Mouse (Mus musculus) mouse embryonic stem cell (cell line): ENCODE measurements around the gene Glb1l2.

Experiments
- in situ Hi-C, 2 experiments: fragments of 300-500 bp; cut with MboI; formaldehyde crosslinking; loops; 1 replicate in 1 of 2; 3 replicates in 1 of 2; pipeline ENCODE4 v1.14.3; 2019 to 2020; ENCODE audit warnings: low sequenced_read_pairs in 2 of 2, low pct_unique_long_range_greater_than_20kb in 1 of 2, mixed read lengths in 1 of 2; ENCODE audit not compliant: unreplicated experiment in 1 of 2

Gene Glb1l2

GRCm38 (mm10) chr9:26805935-26806666, at the start of gene Glb1l2:
Glb1l2 (minus strand) TSS chr9:26806468.
- in situ Hi-C loops = no loop called here

GRCm38 (mm10) chr9:26831089-26831488, 24.8 kb upstream of the Glb1l2 start:
- in situ Hi-C loops = no loop called here

GRCm38 (mm10) chr9:26819942-26820341, 13.7 kb upstream of the Glb1l2 start:
- in situ Hi-C loops = no loop called here

- in situ Hi-C loops = no loop called here
These were observed 2.5 kb upstream of the Glb1l2 start for GRCm38 (mm10) chr9:26808735-26809134.

- in situ Hi-C loops = no loop called here
These were observed 1.9 kb downstream of the Glb1l2 start for GRCm38 (mm10) chr9:26804321-26804720.

- in situ Hi-C loops = no loop called here
These were observed 5.9 kb downstream of the Glb1l2 start for GRCm38 (mm10) chr9:26800357-26800756.

- in situ Hi-C loops = loop anchor here in 1 of 2 experiments (25.0 kb wide), 1 partner anchor 1111 kb away; no protein-coding TSS in a partner anchor
These were observed 7.5 kb downstream of the Glb1l2 start for GRCm38 (mm10) chr9:26798731-26799130.

GRCm38 (mm10) chr9:26798205-26798604, 8.1 kb downstream of the Glb1l2 start:
- in situ Hi-C loops = loop anchor here in 1 of 2 experiments (25.0 kb wide), 1 partner anchor 1111 kb away; no protein-coding TSS in a partner anchor

GRCm38 (mm10) chr9:26792829-26793228, 13.4 kb downstream of the Glb1l2 start:
- in situ Hi-C loops = loop anchor here in 1 of 2 experiments (25.0 kb wide), 1 partner anchor 1106 kb away; no protein-coding TSS in a partner anchor

GRCm38 (mm10) chr9:26783414-26783975, 22.8 kb downstream of the Glb1l2 start:
- in situ Hi-C loops = loop anchor here in 1 of 2 experiments (25.0 kb wide), 1 partner anchor 1096 kb away; no protein-coding TSS in a partner anchor

GRCm38 (mm10) chr9:26778421-26778820, 27.8 kb downstream of the Glb1l2 start:
- in situ Hi-C loops = loop anchor here in 1 of 2 experiments (25.0 kb wide), 1 partner anchor 1091 kb away; no protein-coding TSS in a partner anchor

- in situ Hi-C loops = loop anchor here in 1 of 2 experiments (25.0 kb wide), 1 partner anchor 1089 kb away; no protein-coding TSS in a partner anchor
These were observed 30.0 kb downstream of the Glb1l2 start for GRCm38 (mm10) chr9:26776122-26776902.

GRCm38 (mm10) chr9:26775700-26776099, 30.6 kb downstream of the Glb1l2 start:
- in situ Hi-C loops = loop anchor here in 1 of 2 experiments (25.0 kb wide), 1 partner anchor 1088 kb away; no protein-coding TSS in a partner anchor

GRCm38 (mm10) chr9:26768181-26768580, 38.1 kb downstream of the Glb1l2 start:
- in situ Hi-C loops = loop anchor here in 1 of 2 experiments (10.0 kb wide), 1 partner anchor 1033 kb away; no protein-coding TSS in a partner anchor

- in situ Hi-C loops = loop anchor here in 1 of 2 experiments (10.0 kb wide), 1 partner anchor 1028 kb away; no protein-coding TSS in a partner anchor
These were observed 43.8 kb downstream of the Glb1l2 start for GRCm38 (mm10) chr9:26762477-26762876.

- in situ Hi-C loops = loop anchor here in 1 of 2 experiments (10.0 kb wide), 1 partner anchor 1026 kb away; no protein-coding TSS in a partner anchor
These were observed 45.7 kb downstream of the Glb1l2 start for GRCm38 (mm10) chr9:26760576-26760975.

- in situ Hi-C loops = loop anchor here in 1 of 2 experiments (10.0 kb wide), 1 partner anchor 1025 kb away; no protein-coding TSS in a partner anchor
These were observed 46.2 kb downstream of the Glb1l2 start for GRCm38 (mm10) chr9:26760081-26760480.

- in situ Hi-C loops = no loop called here
These were observed 57.4 kb downstream of the Glb1l2 start for GRCm38 (mm10) chr9:26748893-26749292.
